Comparison of ENCODE assay signal across 32 mouse cellular contexts in the genomic region with DNA sequence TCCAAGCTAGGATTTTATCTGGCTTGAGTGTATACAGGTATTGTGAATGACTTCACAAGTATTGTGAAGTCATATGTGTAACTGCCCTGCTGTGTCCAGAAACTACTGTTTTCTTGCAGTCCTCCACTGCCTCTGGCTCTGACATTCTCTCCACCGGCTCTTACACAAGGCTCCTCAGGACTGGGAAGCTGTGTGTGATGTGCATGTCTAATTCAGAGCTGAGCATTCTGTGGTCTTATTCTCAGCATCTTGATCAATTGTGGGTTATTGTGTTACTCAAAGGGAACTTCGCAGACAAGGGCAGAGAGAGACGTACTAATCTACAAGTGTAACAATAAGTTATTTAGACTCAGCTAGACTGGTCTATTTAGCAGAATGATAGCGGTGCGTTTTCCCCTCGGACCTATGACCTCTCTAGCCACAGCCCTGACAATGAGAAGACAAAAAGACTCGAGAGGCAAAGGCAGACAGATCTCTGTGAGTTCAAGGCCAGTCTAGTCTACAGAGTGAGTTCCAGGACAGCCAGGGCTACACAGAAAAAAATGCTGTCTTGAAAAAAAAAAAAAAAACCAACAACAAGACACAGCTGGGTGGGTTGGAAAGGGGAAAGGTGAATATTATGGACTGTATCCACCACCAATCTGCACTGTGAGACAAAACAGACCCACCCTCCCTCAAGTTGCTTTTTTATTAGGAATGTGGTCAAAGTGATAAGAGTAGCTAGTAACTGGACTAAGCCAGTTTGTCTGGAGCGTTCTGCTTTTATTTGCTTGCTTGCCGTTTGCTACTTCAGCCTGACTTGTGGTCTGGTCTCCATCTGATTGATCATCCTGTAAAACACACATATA. TPM values are rescaled to one million over a fixed set of nuclear protein-coding genes. Genes with fewer than 3 reads are reported as not detected.
A peak's percentile ranks its signal among the peaks of the same experiment; 100 is the strongest.
DNase-seq lines count a peak whose midpoint lies in the region; ATAC-seq and TF ChIP-seq lines count a peak whose summit lies in the region.
"Had no signal": no experiment of that assay in that cellular context is flagged by ENCODE, and none has a peak within 500 bp of the region (broad histone marks: within the 10 kb centered on the region; RNA-seq: fewer than 3 reads in every experiment).

No protein-coding gene starts in this region.

- peak; percentile 67 for ATAC-seq in hindbrain, embryonic 11.5 days (ENCODE audit: low FRiP score)
- no peak for ATAC-seq in hindbrain, embryonic 13.5 days (ENCODE audit: low FRiP score)
- peak; percentile 41; the same call in 1 of the 2 replicates for ATAC-seq in neural tube, embryonic 11.5 days (ENCODE audit: insufficient read depth, low FRiP score, low TSS enrichment)
- ATAC-seq in neural tube, embryonic 15.5 days (ENCODE audit: low FRiP score) = no peak
- no peak for ATAC-seq in intestine, postnatal 0 days
- ATAC-seq: activated CD4-positive, CD25-positive, alpha-beta regulatory T cell, adult 4 months; forebrain, embryonic 15.5 days; intestine, embryonic 16.5 days had no signal

- H3K27ac ChIP-seq in hindbrain, embryonic 11.5 days (ENCODE audit: low read depth, low read length) = peak overlapping the region; percentile 25; the same call in 1 of the 2 replicates
- H3K27ac ChIP-seq in hindbrain, embryonic 13.5 days = no peak overlapping the region
- H3K27ac ChIP-seq in neural tube, embryonic 11.5 days (ENCODE audit: low read depth, low read length) = peak overlapping the region; percentile 2; the same call in 1 of the 2 replicates
- no peak overlapping the region for H3K27ac ChIP-seq in neural tube, embryonic 15.5 days (replicated peaks)
- no peak overlapping the region for H3K27ac ChIP-seq in intestine, postnatal 0 days (ENCODE audit: low read depth, low read length)
- H3K27ac ChIP-seq: embryonic facial prominence, embryonic 10.5 days; forebrain, embryonic 15.5 days; hindbrain, embryonic 15.5 days; kidney, embryonic 15.5 days; left cerebral cortex, adult 2 months; lung, embryonic 15.5 days; neural tube, embryonic 12.5 days; stomach, embryonic 15.5 days had no signal

- H3K4me3 ChIP-seq in hindbrain, embryonic 11.5 days (ENCODE audit: low read depth, low read length) = no peak overlapping the region
- H3K4me3 ChIP-seq in hindbrain, embryonic 13.5 days = no peak overlapping the region
- H3K4me3 ChIP-seq in neural tube, embryonic 11.5 days (ENCODE audit: low read depth, low read length) = no peak overlapping the region
- H3K4me3 ChIP-seq in neural tube, embryonic 15.5 days (replicated peaks) = no peak overlapping the region
- H3K4me3 ChIP-seq in intestine, postnatal 0 days (ENCODE audit: low read depth, low read length) = no peak overlapping the region
- H3K4me3 ChIP-seq: embryonic facial prominence, embryonic 10.5 days; forebrain, embryonic 15.5 days; hindbrain, embryonic 15.5 days; kidney, embryonic 15.5 days; left cerebral cortex, adult 2 months; lung, embryonic 15.5 days; neural tube, embryonic 12.5 days; stomach, embryonic 15.5 days had no signal

- peak; percentile 34 for DNase-seq in hindbrain, embryonic 11.5 days (ENCODE audit: low spot score)
- DNase-seq in neural tube, embryonic 11.5 days (ENCODE audit: low spot score) = peak; percentile 51
- DNase-seq in embryo, embryonic 11 days = peak; percentile 29
- no peak for DNase-seq in spleen, adult 18-20 months
- DNase-seq: adrenal gland, postnatal 10 days; B cell, adult 2 months; cerebellum, adult 11 months; cerebellum, postnatal 10 days; gastrocnemius, postnatal 36 days; kidney, postnatal 4 days; layer of hippocampus, adult 9-11 months; left cerebral cortex, postnatal 4 days; lung, postnatal 4 days; right cerebral cortex, postnatal 14 days; thymus, adult 18-20 months; thymus, postnatal 4 days had no signal

- no peaks in the 10 kb centered on the region for H3K36me3 ChIP-seq in hindbrain, embryonic 11.5 days (ENCODE audit: control insufficient read depth, insufficient read depth, low read length)
- H3K36me3 ChIP-seq in hindbrain, embryonic 13.5 days = no peaks in the 10 kb centered on the region
- no peaks in the 10 kb centered on the region for H3K36me3 ChIP-seq in neural tube, embryonic 11.5 days (ENCODE audit: control insufficient read depth, insufficient read depth, low read length)
- H3K36me3 ChIP-seq in neural tube, embryonic 15.5 days = no peaks in the 10 kb centered on the region
- H3K36me3 ChIP-seq in intestine, postnatal 0 days (ENCODE audit: control insufficient read depth, insufficient read depth) = no peaks in the 10 kb centered on the region
- H3K36me3 ChIP-seq: embryonic facial prominence, embryonic 10.5 days; forebrain, embryonic 15.5 days; hindbrain, embryonic 15.5 days; kidney, embryonic 15.5 days; lung, embryonic 15.5 days; neural tube, embryonic 12.5 days; stomach, embryonic 15.5 days had no signal

- 43% methylated on average over 9 of the region's 9 CpGs for WGBS in hindbrain, embryonic 11.5 days
- WGBS in hindbrain, embryonic 13.5 days = 31% methylated on average over 9 of the region's 9 CpGs
- WGBS in neural tube, embryonic 11.5 days = 41% methylated on average over 9 of the region's 9 CpGs
- WGBS in neural tube, embryonic 15.5 days = 27% methylated on average over 9 of the region's 9 CpGs
- 48% methylated on average over 9 of the region's 9 CpGs for WGBS in intestine, postnatal 0 days

- no peaks in the 10 kb centered on the region for H3K27me3 ChIP-seq in hindbrain, embryonic 11.5 days (ENCODE audit: control insufficient read depth, insufficient read depth, low read length)
- no peaks in the 10 kb centered on the region for H3K27me3 ChIP-seq in hindbrain, embryonic 13.5 days
- no peaks in the 10 kb centered on the region for H3K27me3 ChIP-seq in neural tube, embryonic 11.5 days (ENCODE audit: control insufficient read depth, insufficient read depth, low read length)
- H3K27me3 ChIP-seq in neural tube, embryonic 15.5 days (replicated peaks) = no peaks in the 10 kb centered on the region
- H3K27me3 ChIP-seq in intestine, postnatal 0 days (replicated peaks; ENCODE audit: control insufficient read depth, insufficient read depth, low read length) = no peaks in the 10 kb centered on the region
- H3K27me3 ChIP-seq: forebrain, embryonic 15.5 days; hindbrain, embryonic 15.5 days; kidney, embryonic 15.5 days; lung, embryonic 15.5 days; neural tube, embryonic 12.5 days; stomach, embryonic 15.5 days had no signal

- no peak overlapping the region for H3K9ac ChIP-seq in hindbrain, embryonic 11.5 days (ENCODE audit: low read depth, low read length)
- H3K9ac ChIP-seq in hindbrain, embryonic 13.5 days = no peak overlapping the region
- no peak overlapping the region for H3K9ac ChIP-seq in neural tube, embryonic 11.5 days (ENCODE audit: low read length)
- H3K9ac ChIP-seq in neural tube, embryonic 15.5 days (replicated peaks) = no peak overlapping the region
- no peak overlapping the region for H3K9ac ChIP-seq in intestine, postnatal 0 days (ENCODE audit: low read depth, low read length)
- H3K9ac ChIP-seq: forebrain, embryonic 15.5 days; hindbrain, embryonic 15.5 days; kidney, embryonic 15.5 days; lung, embryonic 15.5 days; neural tube, embryonic 12.5 days; stomach, embryonic 15.5 days had no signal

- H3K4me2 ChIP-seq in hindbrain, embryonic 11.5 days (replicated peaks; ENCODE audit: low read depth, low read length) = no peak overlapping the region
- H3K4me2 ChIP-seq in hindbrain, embryonic 13.5 days = no peak overlapping the region
- H3K4me2 ChIP-seq in neural tube, embryonic 11.5 days (ENCODE audit: low read depth) = no peak overlapping the region
- H3K4me2 ChIP-seq in neural tube, embryonic 15.5 days = no peak overlapping the region
- H3K4me2 ChIP-seq in intestine, postnatal 0 days (replicated peaks; ENCODE audit: low read depth) = no peak overlapping the region
- H3K4me2 ChIP-seq: forebrain, embryonic 15.5 days; hindbrain, embryonic 15.5 days; kidney, embryonic 15.5 days; lung, embryonic 15.5 days; neural tube, embryonic 12.5 days; stomach, embryonic 15.5 days had no signal

- H3K4me1 ChIP-seq in hindbrain, embryonic 11.5 days (replicated peaks; ENCODE audit: control insufficient read depth, insufficient read depth, low read length) = 0 out of 2 replicates have a peak, but pooled peaks cover 3% of the 10 kb centered on the region
- peaks cover 5% of the 10 kb centered on the region for H3K4me1 ChIP-seq in hindbrain, embryonic 13.5 days (replicated peaks)
- peaks cover 5% of the 10 kb centered on the region; the same call in 1 of the 2 replicates for H3K4me1 ChIP-seq in neural tube, embryonic 11.5 days (ENCODE audit: control insufficient read depth, insufficient read depth, low read length)
- H3K4me1 ChIP-seq in neural tube, embryonic 15.5 days = no peaks in the 10 kb centered on the region; the same call in 1 of the 2 replicates
- H3K4me1 ChIP-seq in intestine, postnatal 0 days (replicated peaks; ENCODE audit: control insufficient read depth, insufficient read depth, low read length) = no peaks in the 10 kb centered on the region
- H3K4me1 ChIP-seq: forebrain, embryonic 15.5 days; hindbrain, embryonic 15.5 days; stomach, embryonic 15.5 days had no signal

- TF ChIP-seq CTCF in intestine, postnatal 0 days (IDR thresholded peaks at IDR 0.05; ENCODE audit: low read depth) = no peak

- H3K9me3 ChIP-seq in hindbrain, embryonic 11.5 days (ENCODE audit: control insufficient read depth, low read length) = no peaks in the 10 kb centered on the region
- no peaks in the 10 kb centered on the region for H3K9me3 ChIP-seq in hindbrain, embryonic 13.5 days
- H3K9me3 ChIP-seq in neural tube, embryonic 11.5 days (ENCODE audit: control insufficient read depth, low read length) = no peaks in the 10 kb centered on the region
- H3K9me3 ChIP-seq in neural tube, embryonic 15.5 days (replicated peaks) = no peaks in the 10 kb centered on the region
- no peaks in the 10 kb centered on the region for H3K9me3 ChIP-seq in intestine, postnatal 0 days (ENCODE audit: control insufficient read depth)
- H3K9me3 ChIP-seq: embryonic facial prominence, embryonic 10.5 days; forebrain, embryonic 15.5 days; hindbrain, embryonic 15.5 days; kidney, embryonic 15.5 days; lung, embryonic 15.5 days; neural tube, embryonic 12.5 days; stomach, embryonic 15.5 days had no signal

RNA-seq across cellular contexts. Expression of a gene that starts 30.4 kb away (rescaled TPM):
- 4.6 and 8.5 TPM in 2 replicates for polyA plus RNA-seq in hindbrain, embryonic 11.5 days (2014; fragmentation: Nextera tagmentation; extraction: Ambion mirVana)
- 1.9 and 2.3 TPM in 2 replicates for polyA plus RNA-seq in hindbrain, embryonic 13.5 days (2015; fragmentation: Nextera tagmentation; extraction: Ambion mirVana)
- 8.8 and 9.1 TPM in 2 replicates for polyA plus RNA-seq in neural tube, embryonic 11.5 days (2014; fragmentation: Nextera tagmentation; extraction: Ambion mirVana)
- polyA plus RNA-seq in neural tube, embryonic 15.5 days (2015; fragmentation: Nextera tagmentation; extraction: Ambion mirVana) = 1.5 and 4.2 TPM in 2 replicates
- 10.0 and 10.9 TPM in 2 replicates for polyA plus RNA-seq in intestine, postnatal 0 days (2015; fragmentation: Nextera tagmentation; extraction: Ambion mirVana)

RNA-seq across cellular contexts. Expression of a gene that starts 57.0 kb away (rescaled TPM):
- 0.15 TPM in 1 of 2 replicates, not detected in the other for polyA plus RNA-seq in hindbrain, embryonic 11.5 days (2014; fragmentation: Nextera tagmentation; extraction: Ambion mirVana)
- not detected in 2 replicates for polyA plus RNA-seq in hindbrain, embryonic 13.5 days (2015; fragmentation: Nextera tagmentation; extraction: Ambion mirVana)
- not detected in 2 replicates for polyA plus RNA-seq in neural tube, embryonic 11.5 days (2014; fragmentation: Nextera tagmentation; extraction: Ambion mirVana)
- polyA plus RNA-seq in neural tube, embryonic 15.5 days (2015; fragmentation: Nextera tagmentation; extraction: Ambion mirVana) = 0.19 TPM in 1 of 2 replicates, not detected in the other
- polyA plus RNA-seq in intestine, postnatal 0 days (2015; fragmentation: Nextera tagmentation; extraction: Ambion mirVana) = 0.68 and 1.1 TPM in 2 replicates
- polyA plus RNA-seq: activated CD4-positive, CD25-positive, alpha-beta regulatory T cell, adult 4 months; forebrain, embryonic 15.5 days; heart, postnatal 0 days; hindbrain, embryonic 15.5 days; kidney, embryonic 15.5 days; liver, adult 2 months; neural tube, embryonic 12.5 days; spleen, adult 2 months had no signal

Comparison
In these comparisons a context has a peak if more than half of its experiments do, and no peak if none do; other contexts are left out.
1. ATAC-seq: peak in hindbrain, embryonic 11.5 days (single experiment) and neural tube, embryonic 11.5 days (single experiment); none in hindbrain, embryonic 13.5 days (single experiment), neural tube, embryonic 15.5 days (single experiment) and intestine, postnatal 0 days (single experiment).
2. H3K27ac ChIP-seq: peak in hindbrain, embryonic 11.5 days (single experiment) and neural tube, embryonic 11.5 days (single experiment); none in hindbrain, embryonic 13.5 days (single experiment), neural tube, embryonic 15.5 days (single experiment) and intestine, postnatal 0 days (single experiment).
3. DNase-seq: peak in hindbrain, embryonic 11.5 days (single experiment), neural tube, embryonic 11.5 days (single experiment) and embryo, embryonic 11 days (single experiment); none in spleen, adult 18-20 months (0 of 2).